Comparison of ENCODE assay signal across 14 mouse cellular contexts in genomic region chr16:57536511-57536910, GRCm38 (mm10).
DNase-seq lines count a peak whose midpoint lies in the region; ATAC-seq and TF ChIP-seq lines count a peak whose summit lies in the region.
"Had no signal": no experiment of that assay in that cellular context is flagged by ENCODE, and none has a peak within 500 bp of the region (broad histone marks: within the 10 kb centered on the region; RNA-seq: fewer than 3 reads in every experiment).

No protein-coding gene starts in this region.

- no peak for DNase-seq in liver, postnatal 0 days
- DNase-seq in liver (no peak), CH12.LX (ENCODE audit: extremely low read depth) (peak; percentile 65)
- DNase-seq in natural killer cell, adult 2 months (ENCODE audit: low spot score in 2 of 2), result no peak
- no peak for DNase-seq in gastrocnemius, postnatal 14 days
- DNase-seq in cerebellum, postnatal 36 days, result no peak
- DNase-seq: cerebellum, adult 11 months; kidney, adult 18-20 months; lung, postnatal 4 days had no signal

- dilution Hi-C loops in CH12.LX (cut with MboI; ENCODE audit: extremely low pct_ligation_motif_present, extremely low pct_unique_long_range_greater_than_20kb, low sequenced_read_pairs), result no loop called here

- no peaks in the 10 kb centered on the region for H3K79me2 ChIP-seq in CH12.LX (replicated peaks; ENCODE audit: control insufficient read depth, extremely low read depth, insufficient read depth, poor library complexity, severe bottlenecking)

- TF ChIP-seq POLR2A in CH12.LX (IDR thresholded peaks at IDR 0.05; ENCODE audit: low read depth, low read length), result no peak

- H3K4me2 ChIP-seq in liver, postnatal 0 days (ENCODE audit: low read depth, low read length), result no peak overlapping the region
- H3K4me2 ChIP-seq in CH12.LX (ENCODE audit: insufficient read depth, low read depth, poor library complexity, severe bottlenecking), result no peak overlapping the region
- no peak overlapping the region for H3K4me2 ChIP-seq in embryonic facial prominence, embryonic 13.5 days
- H3K4me2 ChIP-seq: hindbrain, embryonic 15.5 days; midbrain, embryonic 15.5 days; neural tube, embryonic 15.5 days had no signal

- in situ Hi-C loops in CH12.LX (cut with MboI; ENCODE audit: low pct_ligation_motif_present, low pct_unique_long_range_greater_than_20kb, low sequenced_read_pairs), result no loop called here

- no peaks in the 10 kb centered on the region for H3K4me1 ChIP-seq in liver, postnatal 0 days (ENCODE audit: insufficient read depth)
- H3K4me1 ChIP-seq in CH12.LX (ENCODE audit: control insufficient read depth in 1 of 2, insufficient read depth in 2 of 2), result peaks cover 6 to 43% of the 10 kb centered on the region in 2 experiments; a peak in 3 of 4 replicates
- H3K4me1 ChIP-seq in embryonic facial prominence, embryonic 13.5 days, result peaks cover 24% of the 10 kb centered on the region
- H3K4me1 ChIP-seq: midbrain, embryonic 15.5 days; neural tube, embryonic 15.5 days had no signal

- H3K9ac ChIP-seq in liver, postnatal 0 days (replicated peaks), result no peak overlapping the region
- H3K9ac ChIP-seq in CH12.LX (ENCODE audit: insufficient read depth, low read depth), result no peak overlapping the region
- no peak overlapping the region for H3K9ac ChIP-seq in embryonic facial prominence, embryonic 13.5 days
- H3K9ac ChIP-seq: hindbrain, embryonic 15.5 days; midbrain, embryonic 15.5 days; neural tube, embryonic 15.5 days had no signal

- intact Hi-C loops in gastrocnemius, postnatal 14 days (cut with DNase I; ENCODE audit: low total_unique reads), result no loop called here

- no peaks in the 10 kb centered on the region for H3K9me3 ChIP-seq in liver, postnatal 0 days (ENCODE audit: low read length)
- H3K9me3 ChIP-seq in CH12.LX (replicated peaks; ENCODE audit: low read length), result no peaks in the 10 kb centered on the region
- no peaks in the 10 kb centered on the region for H3K9me3 ChIP-seq in embryonic facial prominence, embryonic 13.5 days
- H3K9me3 ChIP-seq: hindbrain, embryonic 15.5 days; midbrain, embryonic 15.5 days; neural tube, embryonic 15.5 days had no signal

- no peak for TF ChIP-seq EP300 in liver, postnatal 0 days (IDR thresholded peaks at IDR 0.05; ENCODE audit: low read depth)
- TF ChIP-seq EP300 in CH12.LX (IDR thresholded peaks at IDR 0.05; ENCODE audit: low read length), result peak; percentile 45; the same call in 1 of the 2 replicates

- no peak overlapping the region for H3K27ac ChIP-seq in liver, postnatal 0 days (ENCODE audit: low read depth)
- H3K27ac ChIP-seq in CH12.LX (ENCODE audit: insufficient read depth, low read depth), result no peak overlapping the region
- H3K27ac ChIP-seq in embryonic facial prominence, embryonic 13.5 days, result peak overlapping the region; percentile 44; the same call in 1 of the 2 replicates
- H3K27ac ChIP-seq: hindbrain, embryonic 15.5 days; midbrain, embryonic 15.5 days; neural tube, embryonic 15.5 days had no signal

- no peak for TF ChIP-seq RAD21 in CH12.LX (IDR thresholded peaks at IDR 0.05; ENCODE audit: low read depth, low read length)

- TF ChIP-seq CTCF in liver, postnatal 0 days (IDR thresholded peaks at IDR 0.05; ENCODE audit: low read depth), result no peak
- no peak for TF ChIP-seq CTCF in CH12.LX (conservative IDR thresholded peaks at IDR 0.05 in 1 of 2, IDR thresholded peaks at IDR 0.05 in 1 of 2; ENCODE audit: low read depth in 2 of 2, low read length in 2 of 2)

- H3K4me3 ChIP-seq in liver, postnatal 0 days (ENCODE audit: low read depth, low read length), result no peak overlapping the region
- no peak overlapping the region for H3K4me3 ChIP-seq in CH12.LX (replicated peaks in 1 of 3; ENCODE audit: low read depth in 2 of 3, low read length in 2 of 3, poor library complexity in 1 of 3)
- no peak overlapping the region for H3K4me3 ChIP-seq in embryonic facial prominence, embryonic 13.5 days
- H3K4me3 ChIP-seq: hindbrain, embryonic 15.5 days; midbrain, embryonic 15.5 days; neural tube, embryonic 15.5 days had no signal

- H3K27me3 ChIP-seq in liver, postnatal 0 days (ENCODE audit: insufficient read depth, low read length), result no peaks in the 10 kb centered on the region
- H3K27me3 ChIP-seq in CH12.LX (replicated peaks), result no peaks in the 10 kb centered on the region
- H3K27me3 ChIP-seq in embryonic facial prominence, embryonic 13.5 days, result no peaks in the 10 kb centered on the region
- H3K27me3 ChIP-seq: hindbrain, embryonic 15.5 days; midbrain, embryonic 15.5 days; neural tube, embryonic 15.5 days had no signal

- no peaks in the 10 kb centered on the region for H3K36me3 ChIP-seq in liver, postnatal 0 days (replicated peaks; ENCODE audit: insufficient read depth, low read length)
- no peaks in the 10 kb centered on the region for H3K36me3 ChIP-seq in CH12.LX (replicated peaks in 1 of 2; ENCODE audit: control insufficient read depth in 1 of 2, insufficient read depth in 1 of 2, low read length in 1 of 2)
- H3K36me3 ChIP-seq in embryonic facial prominence, embryonic 13.5 days, result no peaks in the 10 kb centered on the region
- H3K36me3 ChIP-seq: hindbrain, embryonic 15.5 days; midbrain, embryonic 15.5 days; neural tube, embryonic 15.5 days had no signal

- 69% methylated on average over 7 of the region's 7 CpGs for WGBS in liver, postnatal 0 days (ENCODE audit: insufficient replicate concordance)
- 45% methylated on average over 7 of the region's 7 CpGs for WGBS in embryonic facial prominence, embryonic 13.5 days

- peak; percentile 41; the same call in 1 of the 2 replicates for ATAC-seq in liver, postnatal 0 days
- ATAC-seq in embryonic facial prominence, embryonic 13.5 days (ENCODE audit: insufficient number of reproducible peaks, insufficient read depth, low FRiP score, low TSS enrichment, low read depth), result no peak
- peak; percentile 93 for ATAC-seq in megakaryocyte progenitor cell, adult 5-6 weeks (replicated peaks; ENCODE audit: poor library complexity)
- ATAC-seq: midbrain, embryonic 15.5 days had no signal

TF ChIP-seq in CH12.LX, 34 proteins besides CTCF, POLR2A, EP300 and RAD21:
- no peak for TF ChIP-seq SIN3A (IDR thresholded peaks at IDR 0.05; ENCODE audit: low read length)
- no peak for TF ChIP-seq MAZ (IDR thresholded peaks at IDR 0.05; ENCODE audit: low read depth, low read length)
- peak; percentile 46; the same call in 1 of the 2 replicates for TF ChIP-seq IRF4 (IDR thresholded peaks at IDR 0.05; ENCODE audit: low read depth, low read length)
